9 mouse cellular contexts compared by ENCODE assay signal in the genomic region with DNA sequence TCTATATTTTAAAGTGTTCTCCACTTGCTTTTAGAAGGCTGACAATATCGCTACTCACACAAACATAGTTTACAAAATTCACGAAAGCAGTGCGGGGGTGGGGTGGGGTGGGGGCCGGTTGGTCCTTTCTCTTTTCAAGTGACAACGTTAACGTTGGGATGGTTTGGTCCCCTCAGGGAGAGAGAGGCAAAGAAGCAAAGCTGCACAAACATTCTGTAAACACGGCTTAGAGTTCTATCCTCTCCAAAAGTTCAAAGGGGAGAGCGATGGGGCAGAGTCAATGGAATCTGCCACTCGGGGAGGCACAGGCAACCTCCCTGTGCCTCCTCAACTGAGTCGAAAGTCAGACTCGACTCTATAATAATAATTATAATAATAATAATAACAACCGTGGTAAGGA. TPM values are rescaled to one million over a fixed set of nuclear protein-coding genes. Genes with fewer than 3 reads are reported as not detected.
DNase-seq lines count a peak whose midpoint lies in the region; ATAC-seq and TF ChIP-seq lines count a peak whose summit lies in the region.
"Had no signal": no experiment of that assay in that cellular context is flagged by ENCODE, and none has a peak within 500 bp of the region (broad histone marks: within the 10 kb centered on the region; RNA-seq: fewer than 3 reads in every experiment).

No protein-coding gene starts in this region.

- H3K27ac ChIP-seq in forebrain, embryonic 11.5 days (ENCODE audit: low read depth, low read length): no peak overlapping the region
- no peak overlapping the region for H3K27ac ChIP-seq in forebrain, embryonic 15.5 days (replicated peaks)
- H3K27ac ChIP-seq in neural tube, embryonic 11.5 days (ENCODE audit: low read depth, low read length): no peak overlapping the region
- H3K27ac ChIP-seq in liver, embryonic 12.5 days: no peak overlapping the region
- no peak overlapping the region for H3K27ac ChIP-seq in stomach, postnatal 0 days (replicated peaks)

- H3K36me3 ChIP-seq in forebrain, embryonic 11.5 days (ENCODE audit: control insufficient read depth, insufficient read depth, low read length): no peaks in the 10 kb centered on the region
- H3K36me3 ChIP-seq in forebrain, embryonic 15.5 days: no peaks in the 10 kb centered on the region
- H3K36me3 ChIP-seq in neural tube, embryonic 11.5 days (ENCODE audit: control insufficient read depth, insufficient read depth, low read length): no peaks in the 10 kb centered on the region
- H3K36me3 ChIP-seq in liver, embryonic 12.5 days: no peaks in the 10 kb centered on the region
- H3K36me3 ChIP-seq in stomach, postnatal 0 days (ENCODE audit: control insufficient read depth, insufficient read depth, low read length): no peaks in the 10 kb centered on the region

- H3K9ac ChIP-seq in forebrain, embryonic 11.5 days (ENCODE audit: low read length): no peak overlapping the region
- H3K9ac ChIP-seq in forebrain, embryonic 15.5 days (replicated peaks): no peak overlapping the region
- no peak overlapping the region for H3K9ac ChIP-seq in neural tube, embryonic 11.5 days (ENCODE audit: low read length)
- no peak overlapping the region for H3K9ac ChIP-seq in liver, embryonic 12.5 days
- no peak overlapping the region for H3K9ac ChIP-seq in stomach, postnatal 0 days (ENCODE audit: low read length)

- ATAC-seq in forebrain, embryonic 11.5 days (replicated peaks; ENCODE audit: low FRiP score): no peak
- ATAC-seq in forebrain, embryonic 15.5 days (replicated peaks): no peak
- ATAC-seq in neural tube, embryonic 11.5 days (ENCODE audit: insufficient read depth, low FRiP score, low TSS enrichment): no peak
- ATAC-seq in liver, embryonic 12.5 days: no peak
- ATAC-seq in stomach, postnatal 0 days (ENCODE audit: low FRiP score, low TSS enrichment): no peak

- H3K27me3 ChIP-seq in forebrain, embryonic 11.5 days (ENCODE audit: control insufficient read depth, insufficient read depth, low read length): peaks cover 92% of the 10 kb centered on the region
- H3K27me3 ChIP-seq in forebrain, embryonic 15.5 days: peaks cover 87% of the 10 kb centered on the region
- peaks cover 92% of the 10 kb centered on the region for H3K27me3 ChIP-seq in neural tube, embryonic 11.5 days (ENCODE audit: control insufficient read depth, insufficient read depth, low read length)
- peaks cover 98% of the 10 kb centered on the region for H3K27me3 ChIP-seq in liver, embryonic 12.5 days (replicated peaks)
- H3K27me3 ChIP-seq in stomach, postnatal 0 days (ENCODE audit: control insufficient read depth, insufficient read depth, low read length): peaks cover 39% of the 10 kb centered on the region

- no peak for TF ChIP-seq CTCF in stomach, postnatal 0 days (IDR thresholded peaks at IDR 0.05; ENCODE audit: low read depth)

- peaks cover 5% of the 10 kb centered on the region for H3K4me1 ChIP-seq in forebrain, embryonic 11.5 days (replicated peaks; ENCODE audit: control insufficient read depth, insufficient read depth, low read length)
- H3K4me1 ChIP-seq in forebrain, embryonic 15.5 days: peaks cover 24% of the 10 kb centered on the region
- peaks cover 6% of the 10 kb centered on the region for H3K4me1 ChIP-seq in neural tube, embryonic 11.5 days (ENCODE audit: control insufficient read depth, insufficient read depth, low read length)
- H3K4me1 ChIP-seq in liver, embryonic 12.5 days: peaks cover 20% of the 10 kb centered on the region; the same call in 1 of the 2 replicates
- H3K4me1 ChIP-seq in stomach, postnatal 0 days (replicated peaks; ENCODE audit: control insufficient read depth, insufficient read depth): no peaks in the 10 kb centered on the region

- no peak for DNase-seq in forebrain, embryonic 11.5 days (ENCODE audit: low spot score)
- DNase-seq in neural tube, embryonic 11.5 days (ENCODE audit: low spot score): no peak
- DNase-seq in neural tube, embryonic 10.5 days (ENCODE audit: extremely low spot score, low spot score): no peak
- DNase-seq in stomach, postnatal 0 days (ENCODE audit: low spot score): no peak
- DNase-seq in thymus, postnatal 4 days: no peak
- DNase-seq in adrenal gland, postnatal 10 days: no peak
- DNase-seq: cerebellum, adult 11 months had no signal

- peak overlapping the region; percentile 24 for H3K4me3 ChIP-seq in forebrain, embryonic 11.5 days (ENCODE audit: low read depth, low read length)
- no peak overlapping the region for H3K4me3 ChIP-seq in forebrain, embryonic 15.5 days
- peak overlapping the region; percentile 20; the same call in 1 of the 2 replicates for H3K4me3 ChIP-seq in neural tube, embryonic 11.5 days (ENCODE audit: low read depth, low read length)
- 0 out of 2 replicates have a peak overlapping the region, but pooled peaks have one; percentile 22 for H3K4me3 ChIP-seq in liver, embryonic 12.5 days
- H3K4me3 ChIP-seq in stomach, postnatal 0 days (ENCODE audit: low read depth, low read length): peak overlapping the region; percentile 31; the same call in 1 of the 2 replicates

- no peak overlapping the region for H3K4me2 ChIP-seq in forebrain, embryonic 11.5 days (ENCODE audit: low read depth, low read length, severe bottlenecking)
- no peak overlapping the region for H3K4me2 ChIP-seq in forebrain, embryonic 15.5 days (replicated peaks)
- H3K4me2 ChIP-seq in neural tube, embryonic 11.5 days (ENCODE audit: low read depth): no peak overlapping the region
- peak overlapping the region; percentile 52 for H3K4me2 ChIP-seq in liver, embryonic 12.5 days
- no peak overlapping the region for H3K4me2 ChIP-seq in stomach, postnatal 0 days (replicated peaks; ENCODE audit: low read depth)

- H3K9me3 ChIP-seq in forebrain, embryonic 11.5 days (ENCODE audit: control insufficient read depth, low read length): no peaks in the 10 kb centered on the region
- no peaks in the 10 kb centered on the region for H3K9me3 ChIP-seq in forebrain, embryonic 15.5 days
- no peaks in the 10 kb centered on the region for H3K9me3 ChIP-seq in neural tube, embryonic 11.5 days (ENCODE audit: control insufficient read depth, low read length)
- no peaks in the 10 kb centered on the region for H3K9me3 ChIP-seq in liver, embryonic 12.5 days (replicated peaks)
- H3K9me3 ChIP-seq in stomach, postnatal 0 days (ENCODE audit: control insufficient read depth, low read length): no peaks in the 10 kb centered on the region

- WGBS in forebrain, embryonic 11.5 days: 2% methylated on average over 12 of the region's 12 CpGs
- WGBS in forebrain, embryonic 15.5 days: 2% methylated on average over 12 of the region's 12 CpGs
- 1% methylated on average over 12 of the region's 12 CpGs for WGBS in neural tube, embryonic 11.5 days
- 3% methylated on average over 12 of the region's 12 CpGs for WGBS in liver, embryonic 12.5 days (ENCODE audit: insufficient replicate concordance)
- 4% methylated on average over 12 of the region's 12 CpGs for WGBS in stomach, postnatal 0 days

- TF ChIP-seq EP300 in stomach, postnatal 0 days (optimal IDR thresholded peaks at IDR 0.05): no peak

RNA-seq across cellular contexts. Expression of gene Nkx2-2, which starts 10.5 kb away (rescaled TPM):
- polyA plus RNA-seq in forebrain, embryonic 11.5 days (2014; fragmentation: Nextera tagmentation; extraction: Ambion mirVana): 7.1 and 7.6 TPM in 2 replicates
- polyA plus RNA-seq in forebrain, embryonic 15.5 days (2015; fragmentation: Nextera tagmentation; extraction: Ambion mirVana): 1.5 and 4.1 TPM in 2 replicates
- 5.5 and 6.6 TPM in 2 replicates for polyA plus RNA-seq in neural tube, embryonic 11.5 days (2014; fragmentation: Nextera tagmentation; extraction: Ambion mirVana)
- polyA plus RNA-seq in liver, embryonic 12.5 days (2016; fragmentation: Nextera tagmentation; extraction: Ambion mirVana): not detected in 2 replicates
- 0.47 and 0.64 TPM in 2 replicates for polyA plus RNA-seq in stomach, postnatal 0 days (2015; fragmentation: Nextera tagmentation; extraction: Ambion mirVana)
- total RNA-seq in adrenal gland, postnatal 10 days (2021): not detected
